Mouse (Mus musculus) limb, embryonic 11.5 days (tissue): Measurements from ENCODE around the gene Nxt1. TPM values are rescaled to one million over a fixed set of nuclear protein-coding genes. Genes with fewer than 3 reads are reported as not detected.
A peak's percentile ranks its signal among the peaks of the same experiment; 100 is the strongest.

Experiments
- ATAC-seq: fragments of 200-750 bp; cut with Nextera tagmentation; 2 replicates; pipeline ENCODE4 v1.8.0; 2017; ENCODE audit warnings: low read depth; ENCODE audit not compliant: insufficient number of reproducible peaks, low FRiP score, low TSS enrichment
- DNase-seq: peaks from one replicate; pipeline ENCODE4 v3.0.0-alpha.2; 2015; ENCODE audit warnings: low spot score
- H3K27ac ChIP-seq: fragments of 300-500 bp; sonication (generic); replicated peaks from 2 replicates; pipeline ENCODE4 v1.5.1; 2014; ENCODE audit warnings: low read depth, mild to moderate bottlenecking, low read length
- H3K27me3 ChIP-seq: fragments of 300-500 bp; sonication (generic); 2 replicates; pipeline ENCODE4 v1.6.1; 2014; ENCODE audit warnings: mild to moderate bottlenecking, low read length, mixed read lengths; ENCODE audit not compliant: control insufficient read depth, insufficient read depth
- H3K36me3 ChIP-seq: fragments of 300-500 bp; sonication (generic); 2 replicates; pipeline ENCODE4 v1.6.1; 2014; ENCODE audit warnings: mild to moderate bottlenecking, low read length, moderate library complexity, mixed read lengths; ENCODE audit not compliant: control insufficient read depth, insufficient read depth
- H3K4me1 ChIP-seq: fragments of 300-500 bp; sonication (generic); 2 replicates; pipeline ENCODE4 v1.6.1; 2014; ENCODE audit warnings: low read length, mixed read lengths; ENCODE audit not compliant: control insufficient read depth, insufficient read depth
- H3K4me2 ChIP-seq: fragments of 300-500 bp; sonication (generic); 2 replicates; pipeline ENCODE4 v1.6.1; 2014; ENCODE audit warnings: low read depth, mild to moderate bottlenecking, moderate library complexity; ENCODE audit not compliant: severe bottlenecking
- H3K4me3 ChIP-seq: fragments of 300-500 bp; sonication (generic); 2 replicates; pipeline ENCODE4 v1.5.1; 2014; ENCODE audit warnings: low read depth, low read length
- H3K9ac ChIP-seq: fragments of 300-500 bp; sonication (generic); 2 replicates; pipeline ENCODE4 v1.6.1; 2014; ENCODE audit warnings: mild to moderate bottlenecking, low read length
- H3K9me3 ChIP-seq: fragments of 300-500 bp; sonication (generic); 2 replicates; pipeline ENCODE4 v1.6.1; 2016; ENCODE audit warnings: low read length; ENCODE audit not compliant: control insufficient read depth
- WGBS: fragments of 180-500 bp; shearing (Covaris S2); extraction: QIAGEN DNeasy Blood & Tissue Kit; methylation state at CpG from one replicate; pipeline ENCODE4 v1.1.7; 2014; 5-methylcytosine and 5-hydroxymethylcytosine counted together
- polyA plus RNA-seq: library from polyadenylated mRNA; unstranded; fragments of >200 nt; fragmentation: Nextera tagmentation; extraction: Ambion mirVana; gene quantifications from 2 replicates; pipeline ENCODE4 v1.2.1, GENCODE M21; 2014

Nxt1 gene
- polyA plus RNA-seq, 1 experiment from 2014 or later, result 133 TPM

DNA sequence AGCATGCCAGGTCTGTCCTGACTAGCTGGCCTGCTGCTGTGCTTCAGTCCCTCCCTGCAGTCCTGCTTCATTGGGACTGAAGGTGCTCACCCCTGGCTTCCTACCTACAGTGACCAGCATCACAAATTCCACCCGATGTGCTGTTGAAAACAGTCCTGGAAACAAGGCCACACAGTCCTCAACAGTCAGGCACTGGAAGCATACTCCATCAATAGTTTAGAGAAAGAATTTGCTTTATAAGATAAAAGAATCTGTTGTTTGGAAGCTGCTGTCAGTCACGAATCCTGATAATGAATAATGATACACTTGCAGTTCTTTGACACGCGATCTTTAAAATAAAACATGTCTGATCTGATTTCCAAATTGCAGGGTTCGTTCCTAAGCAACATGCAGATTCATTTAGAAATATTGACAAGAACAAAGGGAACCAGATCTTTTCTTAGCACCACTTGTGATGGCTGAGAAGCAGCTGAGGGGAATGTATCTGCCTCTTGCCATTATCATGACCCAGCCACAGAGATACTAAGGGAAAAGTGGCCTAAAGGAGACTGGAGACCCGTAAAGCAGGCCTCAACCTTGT lies 27.9 kb upstream of the Nxt1 start:
- Histone ChIP-seq H3K27me3 (no peaks in the 10 kb centered on the region), H3K4me1 (no peaks in the 10 kb centered on the region), H3K27ac (no peak overlapping the region), H3K9ac (no peak overlapping the region), H3K36me3 (no peaks in the 10 kb centered on the region), H3K9me3 (no peaks in the 10 kb centered on the region), H3K4me3 (no peak overlapping the region), H3K4me2 (no peak overlapping the region)
- WGBS, result 88% methylated on average over 6 of the region's 6 CpGs
- DNase-seq (no peak), ATAC-seq (no peak)

DNA sequence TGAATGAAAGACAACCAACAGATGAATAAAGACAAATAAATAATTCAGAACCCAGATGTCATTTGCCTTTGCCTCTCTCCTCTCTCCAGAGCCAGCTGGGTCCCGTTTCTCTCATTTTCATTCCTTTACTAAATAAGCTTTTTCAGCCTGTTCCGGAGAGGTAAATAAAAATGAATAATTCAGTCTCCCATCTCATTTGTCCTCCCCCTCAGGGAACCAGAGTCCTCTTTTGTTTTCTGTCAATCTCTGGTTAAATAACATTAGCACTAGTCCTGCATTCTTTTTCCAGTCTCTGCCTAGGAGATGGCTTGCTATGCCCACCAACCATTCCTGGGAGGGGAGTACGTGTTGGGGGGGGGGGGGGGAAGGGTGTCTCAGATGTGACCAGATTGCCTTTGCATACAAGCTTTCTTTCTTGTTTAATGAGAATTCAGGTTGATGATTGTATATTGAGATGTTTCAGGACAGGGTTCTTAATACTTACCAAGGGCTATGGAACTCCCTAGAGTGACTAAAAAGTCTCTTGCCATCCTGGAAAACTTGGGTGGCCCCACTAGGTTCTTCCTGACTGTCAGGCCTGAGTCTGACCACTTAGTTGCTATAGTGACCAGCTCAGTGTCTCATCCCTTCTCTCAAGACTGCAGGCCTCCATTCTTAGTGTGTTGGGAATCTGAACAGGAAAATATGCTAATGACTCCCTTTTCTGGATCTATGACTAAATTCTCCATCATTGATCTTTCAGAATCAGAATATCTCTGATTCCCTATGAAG lies 21.6 kb upstream of the Nxt1 start:
- Histone ChIP-seq H3K27me3 (no peaks in the 10 kb centered on the region), H3K4me2 (no peak overlapping the region), H3K27ac (no peak overlapping the region), H3K9ac (no peak overlapping the region), H3K4me1 (no peaks in the 10 kb centered on the region), H3K36me3 (no peaks in the 10 kb centered on the region), H3K4me3 (no peak overlapping the region), H3K9me3 (no peaks in the 10 kb centered on the region)
- 51% methylated on average over 3 of the region's 3 CpGs for WGBS
- DNase-seq (no peak), ATAC-seq (no peak; the same call in 1 of the 2 replicates)

DNA sequence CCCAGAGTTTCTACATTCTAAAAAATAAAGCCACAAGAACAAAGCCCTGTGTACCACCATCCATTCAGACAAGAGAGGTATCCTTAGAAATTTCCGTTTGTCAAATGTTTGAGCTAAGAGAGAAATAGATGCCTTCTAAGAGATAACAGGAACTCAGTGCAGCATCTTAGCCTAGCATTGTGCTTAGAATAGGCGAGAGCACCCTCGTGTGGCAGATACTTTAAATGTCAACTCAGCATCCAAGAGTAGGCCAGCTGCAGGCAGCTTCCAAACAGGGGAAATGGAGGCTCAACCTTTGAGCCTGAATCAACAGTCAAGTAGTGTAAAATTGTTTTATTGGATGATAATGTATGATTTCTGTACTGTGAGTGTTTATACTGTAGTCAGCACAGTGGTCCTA lies 17.4 kb upstream of the Nxt1 start:
- Histone ChIP-seq H3K27ac (no peak overlapping the region), H3K9me3 (no peaks in the 10 kb centered on the region), H3K4me2 (no peak overlapping the region), H3K36me3 (no peaks in the 10 kb centered on the region), H3K4me1 (no peaks in the 10 kb centered on the region), H3K4me3 (no peak overlapping the region), H3K9ac (no peak overlapping the region), H3K27me3 (no peaks in the 10 kb centered on the region)
- DNase-seq (peak; percentile 44), ATAC-seq (no peak)
- under 1% methylated on average over 3 of the region's 3 CpGs for WGBS

DNA sequence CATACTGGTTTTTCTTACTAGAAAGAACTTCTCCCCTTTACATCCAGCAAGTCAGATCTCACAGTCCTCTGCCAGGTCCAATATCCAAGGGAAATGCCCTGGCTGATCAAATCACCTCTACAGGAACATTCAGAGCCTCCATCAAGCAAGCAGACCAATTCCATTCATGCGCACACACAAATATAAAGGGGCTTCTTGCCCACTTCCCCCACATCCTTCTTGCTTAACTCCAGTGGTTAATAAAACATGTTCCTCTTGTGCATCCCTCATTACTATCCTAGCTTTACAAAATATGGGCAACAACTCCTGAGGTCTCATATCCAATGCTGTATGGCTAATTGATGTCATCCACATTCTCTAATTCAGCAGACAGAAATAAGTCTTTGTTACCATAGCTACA lies 8.9 kb upstream of the Nxt1 start:
- Histone ChIP-seq H3K9ac (no peak overlapping the region), H3K4me1 (no peaks in the 10 kb centered on the region), H3K4me2 (no peak overlapping the region), H3K27me3 (no peaks in the 10 kb centered on the region), H3K36me3 (no peaks in the 10 kb centered on the region), H3K27ac (no peak overlapping the region), H3K9me3 (no peaks in the 10 kb centered on the region), H3K4me3 (no peak overlapping the region)
- ATAC-seq, result no peak
- 95% methylated on average over 1 of the region's 1 CpGs for WGBS
- DNase-seq, result no peak

DNA sequence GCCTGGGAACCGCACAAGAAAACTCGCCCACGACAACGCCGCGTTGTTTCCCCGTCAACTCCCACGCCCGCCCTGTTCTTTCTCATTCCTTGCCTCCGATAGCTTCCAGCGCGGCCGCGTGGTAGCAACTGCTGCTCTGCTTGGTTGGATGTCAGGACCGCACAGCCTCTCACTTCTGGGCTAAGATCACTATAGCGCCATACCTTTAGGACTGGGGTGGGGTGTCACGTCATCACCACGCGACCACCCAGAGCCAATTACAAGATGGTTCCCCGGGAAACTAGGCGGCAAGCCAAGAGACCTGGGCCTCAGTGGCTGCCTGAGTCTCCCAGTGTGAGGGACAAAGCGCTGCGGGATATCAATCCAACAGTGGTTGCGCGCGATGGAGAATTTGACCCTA lies 5.4 kb downstream of the Nxt1 start:
- DNase-seq (peak; percentile 85), ATAC-seq (peak; percentile 10; the same call in 1 of the 2 replicates)
- Histone ChIP-seq H3K9ac (peak overlapping the region; percentile 19; the same call in 1 of the 2 replicates), H3K4me3 (peak overlapping the region; percentile 26), H3K27ac (0 out of 2 replicates have a peak overlapping the region, but pooled peaks have one; percentile 39), H3K36me3 (peaks cover 2% of the 10 kb centered on the region; the same call in 1 of the 2 replicates), H3K9me3 (no peaks in the 10 kb centered on the region), H3K27me3 (no peaks in the 10 kb centered on the region), H3K4me2 (peak overlapping the region; percentile 41), H3K4me1 (peaks cover 18% of the 10 kb centered on the region; the same call in 1 of the 2 replicates)
- WGBS, result 4% methylated on average over 26 of the region's 26 CpGs

DNA sequence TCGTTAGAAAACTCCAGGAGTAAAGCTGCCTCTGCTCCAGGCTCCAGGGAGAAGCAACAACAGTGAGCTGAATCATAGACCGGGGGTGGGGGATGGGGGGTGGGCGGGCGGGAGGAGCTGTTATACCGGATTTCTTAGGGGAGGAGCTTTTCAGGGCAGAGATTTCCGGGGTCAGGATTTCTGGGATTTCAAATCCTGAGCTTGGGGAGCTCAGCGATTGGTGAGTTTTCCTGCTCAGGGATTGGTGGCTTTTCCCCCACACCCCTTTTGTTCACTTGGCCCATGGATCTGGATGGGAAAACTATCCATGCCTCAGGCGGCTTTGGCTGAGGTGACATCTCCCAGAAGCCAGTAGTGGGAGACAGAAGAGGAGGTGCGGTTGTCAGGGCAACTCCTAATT lies 6.9 kb downstream of the Nxt1 start:
- ATAC-seq, result peak; percentile 13; the same call in 1 of the 2 replicates
- Histone ChIP-seq H3K27ac (peak overlapping the region; percentile 70; the same call in 1 of the 2 replicates), H3K4me1 (peaks cover 16% of the 10 kb centered on the region; the same call in 1 of the 2 replicates), H3K4me2 (peak overlapping the region; percentile 39), H3K9me3 (no peaks in the 10 kb centered on the region), H3K27me3 (no peaks in the 10 kb centered on the region), H3K36me3 (peaks cover 2% of the 10 kb centered on the region; the same call in 1 of the 2 replicates), H3K4me3 (peak overlapping the region; percentile 12; the same call in 1 of the 2 replicates), H3K9ac (peak overlapping the region; percentile 52; the same call in 1 of the 2 replicates)
- peak; percentile 63 for DNase-seq
- WGBS, result 1% methylated on average over 9 of the region's 9 CpGs

DNA sequence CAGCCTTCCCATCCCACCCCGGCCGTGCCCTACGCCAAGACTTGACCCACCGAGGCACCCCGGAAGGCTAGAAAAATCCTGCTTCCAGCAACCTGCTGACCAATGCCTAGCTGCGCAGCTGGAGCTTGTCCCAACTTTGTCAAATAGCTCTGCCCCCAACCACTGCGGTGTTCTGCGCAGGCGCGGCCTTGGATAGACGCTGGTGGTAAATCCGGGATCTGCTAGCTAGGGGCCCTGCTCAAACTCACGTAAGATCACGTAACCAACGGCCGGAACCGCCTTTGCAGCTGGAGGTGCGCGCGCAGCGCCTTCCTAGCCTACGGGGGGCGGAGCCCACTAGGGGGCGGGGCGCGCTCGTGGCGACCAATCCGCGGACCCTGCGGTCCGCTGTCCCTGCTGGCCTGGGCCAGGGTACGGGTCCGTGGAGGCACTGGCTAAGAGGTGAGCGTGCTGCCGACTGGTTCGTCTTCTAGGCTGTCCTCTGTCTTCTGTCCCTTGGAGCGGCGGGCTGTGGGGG lies 8.4 kb downstream of the Nxt1 start, which contains the start of gene Gzf1:
Gene Gzf1, plus strand, starts transcription at position 249 of the 517 bp plus-strand sequence.
- peaks cover 16% of the 10 kb centered on the region; the same call in 1 of the 2 replicates for H3K4me1 ChIP-seq
- ATAC-seq, result peak; percentile 94

DNA sequence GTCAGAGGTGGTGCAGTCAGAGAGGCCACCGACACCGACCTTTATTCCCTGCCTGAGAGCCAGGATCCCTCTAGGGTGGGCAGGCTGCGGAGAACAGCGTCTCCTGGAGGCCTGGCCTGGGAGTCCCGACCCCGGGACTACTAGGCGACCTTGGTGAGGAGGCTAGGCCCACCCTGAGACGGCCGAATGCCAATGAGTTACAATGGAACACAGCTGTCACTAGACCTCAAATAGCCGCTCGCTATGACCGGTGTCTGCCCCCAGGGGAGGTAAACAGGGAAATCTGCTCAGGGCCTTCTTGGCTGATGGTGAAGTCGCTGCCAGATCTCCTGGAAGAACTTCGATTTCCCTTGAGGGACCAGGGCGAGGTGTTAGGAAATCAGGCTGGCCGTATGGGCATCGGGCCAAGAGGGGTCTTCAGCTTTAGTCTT lies 9.1 kb downstream of the Nxt1 start:
- Histone ChIP-seq H3K27me3 (no peaks in the 10 kb centered on the region), H3K27ac (peak overlapping the region; percentile 47), H3K36me3 (peaks cover 5% of the 10 kb centered on the region), H3K4me3 (peak overlapping the region; percentile 76), H3K9ac (peak overlapping the region; percentile 78), H3K9me3 (no peaks in the 10 kb centered on the region), H3K4me2 (peak overlapping the region; percentile 76), H3K4me1 (peaks cover 16% of the 10 kb centered on the region; the same call in 1 of the 2 replicates)
- 11% methylated on average over 17 of the region's 17 CpGs for WGBS
- DNase-seq (peak; percentile 73), ATAC-seq (peak; percentile 68)

More for the DNA sequence above, 8.4 kb downstream of the Nxt1 start, which contains the start of gene Gzf1:
- Histone ChIP-seq H3K4me2 (peak within 1 kb of the TSS; percentile 76), H3K36me3 (peaks cover 5% of the 10 kb centered on the region), H3K9me3 (no peaks in the 10 kb centered on the region), H3K4me3 (peak within 1 kb of the TSS; percentile 76), H3K9ac (peak within 1 kb of the TSS; percentile 78), H3K27me3 (no peaks in the 10 kb centered on the region), H3K27ac (peak within 1 kb of the TSS; percentile 80)
- under 1% methylated on average over 39 of the region's 39 CpGs for WGBS
- DNase-seq, result peak; percentile 98
